Mouse (Mus musculus) thymus, adult 2 months (tissue): ENCODE measurements at regions not wholly inside any gene's neighbourhood (a gene's known extent, or its start where the extent isn't known, plus 50 kb on each side); places are given as distances from the start of the nearest gene placed in this dataset.

Experiments
- CTCF ChIP-seq: fragments of 200-500 bp; IDR thresholded peaks from 2 replicates; pipeline ENCODE4 v1.5.1; 2012; ENCODE audit warnings: mild to moderate bottlenecking, control low read depth, low read length, moderate library complexity, borderline replicate concordance; ENCODE audit not compliant: control insufficient read depth, poor library complexity, insufficient read depth; ENCODE audit errors: extremely low read depth
- POLR2A ChIP-seq: fragments of 200-500 bp; IDR thresholded peaks from 2 replicates; pipeline ENCODE4 v1.6.1; 2012; ENCODE audit warnings: mild to moderate bottlenecking, low read length, control low read depth, moderate library complexity; ENCODE audit not compliant: control insufficient read depth, poor library complexity, insufficient read depth; ENCODE audit errors: extremely low read depth

DNA sequence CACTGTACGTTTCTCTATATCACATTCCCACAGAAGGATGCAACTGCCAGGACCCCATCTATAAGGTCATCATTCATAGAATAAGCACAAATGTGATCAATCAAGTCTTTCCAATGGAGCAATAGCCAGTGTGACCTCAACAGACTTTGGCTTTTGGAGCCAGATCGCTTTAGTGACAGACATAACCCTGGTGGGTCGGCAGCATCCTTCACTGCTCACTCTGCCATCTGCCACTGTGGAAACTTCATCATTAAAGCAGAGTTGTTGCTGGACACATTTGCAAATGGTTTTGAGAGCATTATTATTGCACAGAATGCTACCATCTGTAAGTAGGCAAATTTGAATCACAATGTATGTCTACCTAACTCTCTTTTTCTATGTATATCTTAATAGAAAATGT lies 212.9 kb upstream of the Gk2 start:
- TF ChIP-seq POLR2A (no peak), CTCF (no peak)
